In genomic region chr9:46038786-46039185, GRCm38 (mm10) we compare ENCODE assay signal across 10 mouse cellular contexts.
"Had no signal": no experiment of that assay in that cellular context is flagged by ENCODE, and none has a peak within 500 bp of the region (broad histone marks: within the 10 kb centered on the region; RNA-seq: fewer than 3 reads in every experiment).

No protein-coding gene starts in this region.

- DNase-seq: layer of hippocampus, adult 9-11 months; liver; lung, adult 18-20 months; lung, postnatal 10 days; lung, postnatal 36 days; midbrain, embryonic 14.5 days; right cerebral cortex, adult 18-20 months; right cerebral cortex, postnatal 25 days; spleen, adult 18-20 months; thymus, postnatal 25 days had no signal
